Mouse (Mus musculus): Measurements from ENCODE around the gene Zfp599. TPM values are rescaled to one million over a fixed set of nuclear protein-coding genes. Genes with fewer than 3 reads are reported as not detected.
A peak's percentile ranks its signal among the peaks of the same experiment; 100 is the strongest.
"Not testable (repeated sequence)": the region's sequence is repeated elsewhere in the genome, so short reads cannot be mapped to it uniquely, and the experiment has no call there.

Zfp599 gene
- 0.53 TPM for polyA plus RNA-seq (2012; fragmentation: generic; extraction: Trizol)

DNA sequence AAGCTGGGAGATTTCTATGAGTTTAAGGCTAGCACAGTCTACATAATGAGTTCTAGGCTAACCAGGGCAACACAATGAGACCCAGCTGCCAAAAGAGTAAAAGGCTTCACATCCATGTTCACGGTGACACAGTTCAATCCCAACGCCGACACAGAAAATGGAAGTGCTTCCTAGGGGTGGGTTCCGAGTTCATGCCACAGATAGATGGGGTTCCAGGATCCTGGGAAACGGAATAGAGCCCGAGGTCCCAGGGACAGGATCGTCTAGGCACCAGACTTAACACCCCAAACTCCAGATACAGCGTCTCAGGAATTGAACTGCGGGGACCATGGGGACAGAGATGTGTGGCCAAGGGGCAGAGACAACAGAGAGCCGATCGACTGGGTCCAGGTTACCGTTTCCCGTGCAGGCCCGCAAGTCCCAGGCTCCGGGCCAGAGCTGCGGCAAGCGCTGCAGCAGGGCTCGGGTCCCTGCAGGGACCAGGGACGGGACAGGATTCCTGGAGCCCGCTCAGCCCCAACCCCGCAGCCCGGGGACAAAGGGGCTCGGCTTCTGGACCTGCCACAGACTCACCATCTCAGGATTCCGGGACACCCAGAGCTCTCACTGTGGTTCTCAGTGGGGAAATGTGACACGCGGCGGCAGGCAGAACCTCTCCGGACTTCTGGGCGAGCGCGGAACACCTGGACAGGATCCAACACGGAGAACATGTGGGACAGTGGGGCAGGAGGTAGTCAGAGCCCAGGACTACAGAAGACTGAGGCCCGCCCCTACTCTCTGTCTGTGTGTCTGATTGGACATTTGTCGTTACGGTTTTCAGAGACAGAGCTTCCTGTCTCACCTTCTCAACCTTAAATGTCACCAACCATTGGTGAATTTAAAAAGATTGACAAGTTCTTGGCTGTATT lies at the start of gene Zfp599:
TSS of gene Zfp599 (minus strand) at position 712 of the 908 bp plus-strand sequence.
- Histone ChIP-seq H3ac (ENCODE audit: control insufficient read depth, insufficient read length) (peak within 1 kb of the TSS; percentile 20), H3K79me2 (ENCODE audit: control insufficient read depth, insufficient read depth) (no peaks in the 10 kb centered on the region), H3K27me3 (ENCODE audit: control insufficient read depth, insufficient read depth, insufficient read length) (no peaks in the 10 kb centered on the region), H3K4me3 (peak within 1 kb of the TSS; percentile 54), H3K4me2 (ENCODE audit: low read depth) (peak within 1 kb of the TSS; percentile 79), H3K36me3 (ENCODE audit: control insufficient read depth, insufficient read depth) (no peaks in the 10 kb centered on the region)
- TF ChIP-seq POLR2AphosphoS2 (IDR thresholded peaks at IDR 0.05; ENCODE audit: insufficient read length, low read depth) = no peak
- peak; percentile 48 for TF ChIP-seq POLR2A (IDR thresholded peaks at IDR 0.05; ENCODE audit: insufficient read length, low read depth)
- no peak for TF ChIP-seq MYOD1 (IDR thresholded peaks at IDR 0.05; ENCODE audit: control insufficient read depth in 1 of 3, insufficient read length in 2 of 3, low read depth in 2 of 3)
- TF ChIP-seq MYOG (IDR thresholded peaks at IDR 0.05; ENCODE audit: control insufficient read depth in 1 of 3, insufficient read depth in 1 of 3, insufficient read length in 2 of 3, low read depth in 2 of 3) = no peak
- TF ChIP-seq REST (IDR thresholded peaks at IDR 0.05; ENCODE audit: insufficient read depth, insufficient read length) = no peak

DNA sequence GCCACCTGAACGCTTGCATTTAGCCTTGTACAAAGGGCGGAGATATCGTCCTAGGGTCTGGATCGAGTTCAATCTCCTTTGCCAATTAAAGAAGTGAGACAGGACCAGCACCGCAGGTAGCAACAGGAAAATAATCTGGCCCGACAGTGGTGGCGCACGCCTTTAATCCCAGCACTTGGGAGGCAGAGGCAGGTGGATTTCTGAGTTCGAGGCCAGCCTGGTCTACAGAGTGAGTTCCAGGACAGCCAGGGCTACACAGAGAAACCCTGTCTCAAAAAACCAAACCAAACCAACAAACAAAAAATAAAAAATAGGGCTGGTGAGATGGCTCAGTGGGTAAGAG lies 48.2 kb upstream of the Zfp599 start:
- Histone ChIP-seq H3ac (ENCODE audit: control insufficient read depth, insufficient read length) (peak overlapping the region; percentile 58), H3K4me2 (ENCODE audit: low read depth) (peak overlapping the region; percentile 70), H3K4me3 (peak overlapping the region; percentile 50)
- H3K79me2 ChIP-seq (ENCODE audit: control insufficient read depth, insufficient read depth); H3K36me3 ChIP-seq (ENCODE audit: control insufficient read depth, insufficient read depth); H3K27me3 ChIP-seq (ENCODE audit: control insufficient read depth, insufficient read depth, insufficient read length): not testable (repeated sequence)

- no peaks in the 10 kb centered on the region for H3K79me2 ChIP-seq (ENCODE audit: control insufficient read depth, insufficient read depth)
- peaks cover 13% of the 10 kb centered on the region for H3K36me3 ChIP-seq (ENCODE audit: control insufficient read depth, insufficient read depth)
- peak within 1 kb of the TSS; percentile 70 for H3K4me2 ChIP-seq (ENCODE audit: low read depth)
- TF ChIP-seq POLR2A (IDR thresholded peaks at IDR 0.05; ENCODE audit: insufficient read length, low read depth) = peak; percentile 81
- TF ChIP-seq MYOD1 (IDR thresholded peaks at IDR 0.05; ENCODE audit: control insufficient read depth in 1 of 3, insufficient read length in 2 of 3, low read depth in 2 of 3) = peak in 1 of 3 experiments; percentile 2
- TF ChIP-seq SRF (IDR thresholded peaks at IDR 0.05; ENCODE audit: control insufficient read depth, insufficient read length, low read depth) = no peak
- peak; percentile 72 for TF ChIP-seq POLR2AphosphoS2 (IDR thresholded peaks at IDR 0.05; ENCODE audit: insufficient read length, low read depth)
- no peaks in the 10 kb centered on the region for H3K27me3 ChIP-seq (ENCODE audit: control insufficient read depth, insufficient read depth, insufficient read length)
- H3K4me3 ChIP-seq = peak within 1 kb of the TSS; percentile 50
- H3ac ChIP-seq (ENCODE audit: control insufficient read depth, insufficient read length) = peak within 1 kb of the TSS; percentile 58
These were observed 47.6 kb upstream of the Zfp599 start, which contains the start of gene Zfp810 for GRCm38 (mm10) chr9:22307156-22307919. Gene Zfp810 (minus strand): TSS chr9:22307648.

DNA sequence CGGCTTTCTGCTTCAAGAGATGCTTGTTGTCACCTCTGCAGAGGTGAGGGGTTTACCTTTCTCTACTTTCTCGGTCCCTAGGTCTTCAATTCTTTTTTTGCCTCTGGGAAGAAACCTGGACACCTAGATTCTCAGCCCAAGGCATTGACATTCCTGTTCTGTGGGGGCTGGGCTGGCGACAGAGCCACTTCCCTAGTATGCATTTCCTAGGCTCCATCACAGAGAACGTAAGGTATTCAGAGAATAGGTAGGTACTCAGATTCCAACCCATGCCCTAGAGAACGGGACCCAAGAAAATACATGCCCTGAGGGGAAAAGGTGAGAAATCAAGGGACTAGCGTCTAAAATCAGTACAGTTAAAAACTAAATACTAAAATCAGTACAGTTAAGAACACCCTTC lies 47.0 kb upstream of the Zfp599 start:
- Histone ChIP-seq H3K4me2 (ENCODE audit: low read depth) (peak overlapping the region; percentile 68), H3K36me3 (ENCODE audit: control insufficient read depth, insufficient read depth) (peaks cover 13% of the 10 kb centered on the region)
- TF ChIP-seq MAX (IDR thresholded peaks at IDR 0.05; ENCODE audit: low read depth) = no peak
- TF ChIP-seq CEBPB (IDR thresholded peaks at IDR 0.05; ENCODE audit: insufficient read depth, poor library complexity, severe bottlenecking) = no peak
- no peak for TF ChIP-seq SRF (IDR thresholded peaks at IDR 0.05; ENCODE audit: control insufficient read depth, insufficient read length, low read depth)
- no peak for TF ChIP-seq POLR2A (IDR thresholded peaks at IDR 0.05; ENCODE audit: insufficient read length, low read depth)
- TF ChIP-seq E2F4 (IDR thresholded peaks at IDR 0.05; ENCODE audit: insufficient read depth) = no peak
- TF ChIP-seq USF1 (IDR thresholded peaks at IDR 0.05; ENCODE audit: low read depth) = no peak
- no peak for TF ChIP-seq REST (IDR thresholded peaks at IDR 0.05; ENCODE audit: insufficient read depth, insufficient read length)
- TF ChIP-seq TCF12 (IDR thresholded peaks at IDR 0.05; ENCODE audit: insufficient read depth, poor library complexity, severe bottlenecking) = no peak
- TF ChIP-seq MYOD1 (IDR thresholded peaks at IDR 0.05; ENCODE audit: control insufficient read depth in 1 of 3, insufficient read length in 2 of 3, low read depth in 2 of 3) = no peak
- no peak for TF ChIP-seq POLR2AphosphoS2 (IDR thresholded peaks at IDR 0.05; ENCODE audit: insufficient read length, low read depth)

GRCm38 (mm10) chr9:22302199-22302598 lies 42.5 kb upstream of the Zfp599 start:
- H3K36me3 ChIP-seq (ENCODE audit: control insufficient read depth, insufficient read depth) = peaks cover 22% of the 10 kb centered on the region
- H3K27me3 ChIP-seq (ENCODE audit: control insufficient read depth, insufficient read depth, insufficient read length) = no peaks in the 10 kb centered on the region
- TF ChIP-seq REST (IDR thresholded peaks at IDR 0.05; ENCODE audit: insufficient read depth, insufficient read length) (no peak), TCF3 (IDR thresholded peaks at IDR 0.05; ENCODE audit: insufficient read length, low read depth) (no peak), SRF (IDR thresholded peaks at IDR 0.05; ENCODE audit: control insufficient read depth, insufficient read length, low read depth) (no peak), USF1 (IDR thresholded peaks at IDR 0.05; ENCODE audit: low read depth) (no peak), POLR2A (IDR thresholded peaks at IDR 0.05; ENCODE audit: insufficient read length, low read depth) (no peak), TCF12 (IDR thresholded peaks at IDR 0.05; ENCODE audit: insufficient read depth, poor library complexity, severe bottlenecking) (no peak), MAX (IDR thresholded peaks at IDR 0.05; ENCODE audit: low read depth) (no peak), POLR2AphosphoS2 (IDR thresholded peaks at IDR 0.05; ENCODE audit: insufficient read length, low read depth) (no peak), MYOG (IDR thresholded peaks at IDR 0.05; ENCODE audit: control insufficient read depth in 1 of 3, insufficient read depth in 1 of 3, insufficient read length in 2 of 3, low read depth in 2 of 3) (no peak), MYOD1 (IDR thresholded peaks at IDR 0.05; ENCODE audit: control insufficient read depth in 1 of 3, insufficient read length in 2 of 3, low read depth in 2 of 3) (no peak), E2F4 (IDR thresholded peaks at IDR 0.05; ENCODE audit: insufficient read depth) (no peak), CEBPB (IDR thresholded peaks at IDR 0.05; ENCODE audit: insufficient read depth, poor library complexity, severe bottlenecking) (no peak)
- H3K4me3 ChIP-seq = no peak overlapping the region
- no peak overlapping the region for H3K4me2 ChIP-seq (ENCODE audit: low read depth)
- H3K79me2 ChIP-seq (ENCODE audit: control insufficient read depth, insufficient read depth) = no peaks in the 10 kb centered on the region
- H3ac ChIP-seq (ENCODE audit: control insufficient read depth, insufficient read length) = no peak overlapping the region

More for the DNA sequence above, 47.0 kb upstream of the Zfp599 start:
- Histone ChIP-seq H3ac (ENCODE audit: control insufficient read depth, insufficient read length) (peak overlapping the region; percentile 58), H3K79me2 (ENCODE audit: control insufficient read depth, insufficient read depth) (no peaks in the 10 kb centered on the region), H3K4me3 (peak overlapping the region; percentile 50), H3K27me3 (ENCODE audit: control insufficient read depth, insufficient read depth, insufficient read length) (no peaks in the 10 kb centered on the region)
